Mouse (Mus musculus): ENCODE data around the gene Ces2f.
"Not testable (repeated sequence)": the region's sequence is repeated elsewhere in the genome, so short reads cannot be mapped to it uniquely, and the experiment has no call there.

DNA sequence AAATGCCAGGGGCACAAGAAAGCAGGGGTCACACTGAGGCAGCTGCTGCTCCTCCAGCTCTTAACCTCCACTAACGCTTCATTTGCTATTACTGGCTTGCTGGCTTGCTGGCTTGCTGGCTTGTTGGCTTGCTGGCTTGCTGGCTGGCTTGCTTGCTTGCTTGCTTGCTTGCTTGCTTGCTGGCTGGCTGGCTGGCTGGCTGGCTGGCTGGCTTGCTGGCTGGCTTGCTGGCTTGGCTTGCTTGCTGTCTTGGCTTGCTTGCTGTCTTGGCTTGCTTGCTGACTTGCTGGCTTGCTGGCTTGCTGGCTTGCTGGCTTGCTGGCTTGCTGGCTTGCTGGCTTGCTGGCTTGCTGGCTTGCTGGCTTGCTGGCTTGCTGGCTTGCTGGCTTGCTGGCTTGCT, 38.1 kb upstream of the Ces2f start:
- TF ChIP-seq FLI1 (IDR thresholded peaks at IDR 0.05; ENCODE audit: low read length); GATA1 (IDR thresholded peaks at IDR 0.05; ENCODE audit: borderline replicate concordance, low read length): not testable (repeated sequence)
